Mouse (Mus musculus) megakaryocyte, embryonic 14.5 days (primary cell): ENCODE measurements around the gene Rab31.

Experiments used
- FLI1 ChIP-seq: IDR thresholded peaks from 2 replicates; pipeline ENCODE4 v1.6.1; 2012; ENCODE audit warnings: low read length, inconsistent platforms, mixed read lengths
- GATA1 ChIP-seq: IDR thresholded peaks from 3 replicates; pipeline ENCODE4 v1.6.1; 2012; ENCODE audit warnings: mixed read lengths, low read length, inconsistent platforms, borderline replicate concordance

- TF ChIP-seq FLI1 (no peak), GATA1 (no peak)
Measured at GRCm38 (mm10) chr17:65735088-65735487, 37.5 kb downstream of the Rab31 start.
